Mouse (Mus musculus) G1E (cell line): Measurements from ENCODE around the gene Nsrp1. TPM values are rescaled to one million over a fixed set of nuclear protein-coding genes. Genes with fewer than 3 reads are reported as not detected.
A peak's percentile ranks its signal among the peaks of the same experiment; 100 is the strongest.
"Not testable (repeated sequence)": the region's sequence is repeated elsewhere in the genome, so short reads cannot be mapped to it uniquely, and the experiment has no call there.

Experiments used
- ATAC-seq: 2 replicates; pipeline ENCODE4 v1.8.0; 2016; ENCODE audit warnings: mild to moderate bottlenecking; ENCODE audit not compliant: insufficient number of reproducible peaks, poor library complexity, low FRiP score, severe bottlenecking; ENCODE audit errors: extremely low read depth
- DNase-seq: peaks from one replicate; pipeline ENCODE4 v3.0.0; 2012; ENCODE audit warnings: low spot score
- H3K27me3 ChIP-seq: 2 replicates; pipeline ENCODE4 v1.6.1; 2012; ENCODE audit warnings: mild to moderate bottlenecking, low read length, inconsistent platforms; ENCODE audit not compliant: insufficient read depth
- H3K36me3 ChIP-seq: replicated peaks from 2 replicates; pipeline ENCODE3; 2012; ENCODE audit warnings: mild to moderate bottlenecking, inconsistent platforms
- H3K4me1 ChIP-seq: 2 replicates; pipeline ENCODE4 v1.6.1; 2012; ENCODE audit warnings: low read depth, low read length, inconsistent platforms, mixed read lengths; ENCODE audit not compliant: insufficient read depth
- H3K4me3 ChIP-seq: 2 replicates; pipeline ENCODE4 v1.5.1; 2012; ENCODE audit warnings: low read depth, mild to moderate bottlenecking, inconsistent platforms, low read length, moderate library complexity, mixed read lengths
- H3K9me3 ChIP-seq: replicated peaks from 2 replicates; pipeline ENCODE4 v1.6.1; 2012; ENCODE audit warnings: inconsistent platforms
- CTCF ChIP-seq: IDR thresholded peaks from 2 replicates; pipeline ENCODE4 v1.5.1; 2012; ENCODE audit warnings: low read depth, low read length, inconsistent platforms, mixed read lengths
- GATA1 ChIP-seq: IDR thresholded peaks from 2 replicates; pipeline ENCODE4 v1.6.1; 2012; ENCODE audit warnings: borderline replicate concordance, low read length, inconsistent platforms, mixed read lengths
- GATA2 ChIP-seq: IDR thresholded peaks from 2 replicates; pipeline ENCODE4 v1.6.1; 2012; ENCODE audit warnings: low read depth, low read length, inconsistent platforms, borderline replicate concordance
- POLR2AphosphoS5 ChIP-seq: IDR thresholded peaks from 2 replicates; pipeline ENCODE4 v1.6.1; 2012; ENCODE audit warnings: low read depth, low read length, inconsistent platforms; ENCODE audit not compliant: insufficient replicate concordance
- TAL1 ChIP-seq: conservative IDR thresholded peaks from 2 replicates; pipeline ENCODE4 v1.6.1; 2012; ENCODE audit warnings: low read depth, low read length, inconsistent platforms, mixed read lengths
- polyA plus RNA-seq: library from polyadenylated mRNA; stranded (reverse); fragments of >175 nt; gene quantifications from 2 replicates; pipeline ENCODE4 v1.2.3, GENCODE M21; 2012
- total RNA-seq, 2 experiments: library from RNA; stranded (forward) in 1 of 2; stranded (reverse) in 1 of 2; fragments of 200-1000 nt in 1 of 2; fragments of >200 nt in 1 of 2; fragmentation: Nextera tagmentation in 1 of 2; gene quantifications; 2 replicates each; pipeline ENCODE4 v1.2.3; 2014 to 2017

Gene Nsrp1
- total and polyA plus RNA-seq, 3 experiments, result 5.4 to 77.7 (median 28.7) TPM

DNA sequence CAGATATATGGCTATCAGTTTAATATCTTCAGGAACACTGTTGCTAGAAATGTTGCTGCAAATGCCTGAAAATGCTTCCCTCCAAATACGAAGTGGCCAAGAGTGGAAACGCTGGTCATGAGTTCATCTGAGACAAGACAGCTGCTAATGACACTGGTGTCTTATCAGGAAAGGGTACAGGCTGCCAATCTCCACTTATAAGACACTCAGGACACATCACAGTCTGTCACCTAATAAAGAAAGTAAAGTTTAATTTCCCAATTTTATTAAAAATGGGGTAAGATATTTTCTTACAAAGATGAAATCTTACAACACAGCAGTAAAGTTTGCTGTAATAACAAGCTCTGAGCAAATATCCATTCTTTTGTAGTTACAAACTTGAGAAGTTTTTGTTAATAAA is 10.9 kb upstream of the Nsrp1 start:
- H3K27me3 ChIP-seq, result peaks cover 44% of the 10 kb centered on the region
- H3K4me3 ChIP-seq, result no peak overlapping the region
- no peak for ATAC-seq
- H3K9me3 ChIP-seq, result no peaks in the 10 kb centered on the region
- no peak for DNase-seq
- no peaks in the 10 kb centered on the region for H3K36me3 ChIP-seq
- TF ChIP-seq TAL1 (no peak), CTCF (no peak), POLR2AphosphoS5 (no peak), GATA2 (no peak), GATA1 (no peak)
- H3K4me1 ChIP-seq, result 0 out of 2 replicates have a peak, but pooled peaks cover 2% of the 10 kb centered on the region

DNA sequence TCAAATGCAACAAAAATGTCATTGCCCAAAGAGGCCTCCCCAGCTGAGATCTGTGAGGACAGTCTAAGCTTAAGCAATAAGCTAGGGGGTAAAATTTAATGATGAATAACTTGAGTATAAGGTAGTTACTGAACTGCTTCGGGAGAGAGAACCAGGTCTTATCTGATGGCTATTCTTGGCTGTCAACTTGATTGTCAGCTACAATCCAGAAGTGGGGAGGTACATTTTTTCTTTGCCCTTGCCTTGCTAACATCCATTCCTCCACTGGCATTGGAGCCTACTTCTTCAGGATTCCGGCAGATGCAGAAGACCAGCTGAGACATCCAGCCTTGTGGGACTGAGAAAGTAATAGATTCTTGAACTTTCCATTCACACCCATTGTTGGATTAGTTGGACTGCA is 8.8 kb upstream of the Nsrp1 start:
- H3K4me1 ChIP-seq, result no peaks in the 10 kb centered on the region
- TF ChIP-seq TAL1, result no peak
- TF ChIP-seq POLR2AphosphoS5, result no peak
- TF ChIP-seq CTCF, result no peak
- TF ChIP-seq GATA1, result no peak
- no peak for TF ChIP-seq GATA2
- no peaks in the 10 kb centered on the region for H3K9me3 ChIP-seq

DNA sequence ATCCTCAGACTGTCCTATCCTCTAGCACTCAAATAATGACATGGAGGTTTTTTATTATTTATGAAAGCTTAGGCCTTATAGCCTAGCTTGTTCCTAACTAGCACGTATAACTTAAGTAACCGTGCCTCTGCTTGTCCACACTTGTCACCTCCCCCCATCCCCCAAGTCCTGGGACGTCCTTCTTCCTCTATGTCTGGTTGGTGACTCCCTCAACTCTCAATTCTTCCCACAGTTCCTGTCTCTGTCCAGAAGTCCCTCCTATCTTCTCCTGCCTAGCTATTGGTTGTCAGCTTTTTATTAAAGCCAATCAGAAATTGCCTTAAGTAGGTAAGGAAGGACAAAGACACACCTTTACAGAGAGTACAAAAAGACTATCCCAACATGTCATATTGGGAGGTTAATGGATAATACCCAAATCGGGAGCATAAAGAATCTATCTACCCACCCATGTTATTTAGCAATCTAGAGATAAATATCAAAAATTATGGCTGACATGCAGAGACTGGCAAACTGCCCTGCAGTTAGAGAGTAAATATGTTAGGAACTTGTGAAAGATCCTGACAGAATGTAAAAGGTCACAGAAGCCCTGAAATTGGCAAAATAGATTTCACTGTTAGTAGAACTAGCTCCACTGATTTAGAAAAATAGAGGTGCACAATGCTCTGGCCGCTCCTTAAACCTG is 5.9 kb upstream of the Nsrp1 start:
- peaks cover 57% of the 10 kb centered on the region for H3K27me3 ChIP-seq
- no peak for ATAC-seq

More for the DNA sequence above, 8.8 kb upstream of the Nsrp1 start:
- peaks cover 52% of the 10 kb centered on the region for H3K27me3 ChIP-seq
- no peak overlapping the region for H3K4me3 ChIP-seq
- no peak for ATAC-seq
- H3K36me3 ChIP-seq, result no peaks in the 10 kb centered on the region
- no peak for DNase-seq

DNA sequence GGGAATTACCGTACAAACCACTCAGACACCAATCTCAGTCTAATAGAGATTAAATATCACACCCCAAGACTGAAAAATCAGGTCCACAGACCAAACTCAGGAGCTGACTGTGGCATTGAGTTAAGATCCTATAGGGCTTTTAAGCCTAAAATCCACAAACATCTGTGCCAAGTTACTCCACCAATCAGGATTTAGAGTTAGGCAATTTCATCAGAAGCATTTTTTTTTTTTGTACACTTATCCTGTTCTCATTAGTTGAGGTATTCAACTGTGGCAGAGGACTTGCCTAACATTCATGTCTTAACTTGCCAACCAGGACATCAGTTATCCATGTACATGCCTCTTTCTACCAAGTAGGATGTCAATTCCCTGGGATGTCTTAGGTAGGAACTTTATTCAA is 1.1 kb upstream of the Nsrp1 start:
- Histone ChIP-seq H3K9me3 (no peaks in the 10 kb centered on the region), H3K27me3 (peaks cover 22% of the 10 kb centered on the region), H3K4me1 (peaks cover 10% of the 10 kb centered on the region), H3K4me3 (no peak overlapping the region), H3K36me3 (peaks cover 19% of the 10 kb centered on the region)
- ATAC-seq (no peak), DNase-seq (no peak)
- TF ChIP-seq POLR2AphosphoS5 (no peak), TAL1 (no peak), GATA1 (no peak), GATA2 (no peak), CTCF (no peak)

More for the DNA sequence above, 5.9 kb upstream of the Nsrp1 start:
- Histone ChIP-seq H3K4me3 (no peak overlapping the region), H3K4me1 (no peaks in the 10 kb centered on the region), H3K36me3 (no peaks in the 10 kb centered on the region), H3K9me3 (no peaks in the 10 kb centered on the region)
- TF ChIP-seq GATA1 (no peak), POLR2AphosphoS5 (no peak), GATA2 (no peak), CTCF (no peak), TAL1 (no peak)
- DNase-seq, result no peak

DNA sequence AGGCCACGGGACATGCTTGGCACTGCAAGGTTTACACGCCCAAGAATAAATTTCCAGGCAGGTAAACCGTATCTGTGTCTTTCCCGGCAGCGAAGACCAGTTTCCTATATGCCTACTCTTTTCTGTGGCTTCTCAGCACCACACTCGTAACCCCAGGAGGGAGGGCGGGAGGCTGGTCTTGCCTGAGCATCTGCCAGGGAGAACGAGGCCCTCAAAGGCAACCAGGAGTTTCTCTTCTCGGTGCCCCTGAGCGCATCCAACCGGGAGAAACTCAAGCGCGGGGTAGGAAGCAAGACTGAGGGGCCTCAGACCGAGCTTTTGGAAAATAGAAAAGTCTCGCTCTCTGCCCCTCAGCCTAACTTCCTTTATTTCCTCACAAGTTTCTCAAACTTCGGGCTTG is 443 bp downstream of the Nsrp1 start:
- TF ChIP-seq GATA2, result no peak
- no peak for TF ChIP-seq CTCF
- no peak for TF ChIP-seq TAL1
- no peak for TF ChIP-seq POLR2AphosphoS5
- TF ChIP-seq GATA1, result no peak
- Histone ChIP-seq H3K9me3 (no peaks in the 10 kb centered on the region), H3K4me1 (peaks cover 12% of the 10 kb centered on the region), H3K27me3 (peaks cover 13% of the 10 kb centered on the region), H3K36me3 (peaks cover 33% of the 10 kb centered on the region), H3K4me3 (peak overlapping the region; percentile 86)
- DNase-seq (peak; percentile 23), ATAC-seq (no peak)

DNA sequence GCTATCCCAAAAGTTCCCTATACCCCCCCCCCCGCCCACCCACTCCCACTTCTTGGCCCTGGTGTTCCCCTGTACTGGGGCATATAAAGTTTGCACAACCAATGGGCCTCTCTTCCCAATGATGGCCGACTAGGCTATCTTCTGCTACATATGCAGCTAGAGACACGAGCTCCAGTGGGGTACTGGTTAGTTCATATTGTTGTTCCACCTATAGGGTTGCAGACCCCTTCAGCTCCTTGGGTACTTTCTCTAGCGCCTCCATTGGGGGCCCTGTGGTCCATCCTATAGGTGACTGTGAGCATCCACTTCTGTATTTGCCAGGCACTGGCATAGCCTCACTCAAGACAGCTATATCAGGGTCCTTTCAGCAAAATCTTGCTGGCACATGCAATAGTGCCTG is 904 bp downstream of the Nsrp1 start:
- H3K4me3 ChIP-seq, result peak overlapping the region; percentile 86
- H3K36me3 ChIP-seq, result peaks cover 38% of the 10 kb centered on the region
- peaks cover 11% of the 10 kb centered on the region for H3K27me3 ChIP-seq
- not testable (repeated sequence) for ATAC-seq, H3K9me3 ChIP-seq, DNase-seq
- peaks cover 12% of the 10 kb centered on the region for H3K4me1 ChIP-seq

DNA sequence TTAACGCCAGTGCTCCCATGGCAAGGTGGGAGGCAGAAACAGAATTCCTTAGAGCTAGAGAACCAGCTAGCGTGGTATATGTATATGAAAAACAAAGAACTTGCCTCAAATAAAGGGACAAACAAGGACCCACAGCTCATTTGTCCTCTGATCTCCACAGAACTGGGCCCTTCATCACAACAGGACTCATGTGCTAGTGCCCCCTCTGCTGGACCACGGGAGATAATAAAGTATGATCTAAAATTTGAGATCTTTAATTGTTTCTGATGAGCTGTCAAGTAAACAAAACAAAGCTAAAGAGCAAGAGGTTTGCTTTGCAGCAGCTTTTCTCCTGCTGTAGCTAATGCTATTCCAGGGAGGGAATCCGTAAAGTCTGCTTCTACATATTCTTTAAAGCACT is 7.5 kb downstream of the Nsrp1 start:
- H3K9me3 ChIP-seq, result no peaks in the 10 kb centered on the region
- peaks cover 75% of the 10 kb centered on the region for H3K36me3 ChIP-seq
- no peak for DNase-seq
- TF ChIP-seq CTCF (no peak), TAL1 (no peak)
- no peaks in the 10 kb centered on the region for H3K27me3 ChIP-seq
- peaks cover 18% of the 10 kb centered on the region for H3K4me1 ChIP-seq
- ATAC-seq, result no peak
- H3K4me3 ChIP-seq, result no peak overlapping the region
